Mouse (Mus musculus) embryo, embryonic 10 days (tissue): ENCODE measurements around the gene Prrg2.
"Not testable (repeated sequence)": the region's sequence is repeated elsewhere in the genome, so short reads cannot be mapped to it uniquely, and the experiment has no call there.

Experiments
- DNase-seq: peaks from one replicate; pipeline ENCODE4 v3.0.0-alpha.2; 2015; ENCODE audit warnings: low spot score

Gene Prrg2

GRCm38 (mm10) chr7:45062239-45062835 is at the start of gene Prrg2, which contains the start of gene Nosip:
Gene Prrg2 (minus strand): TSS chr7:45062677.
Gene Nosip (plus strand): TSS chr7:45062429.
- peak; percentile 99 for DNase-seq

GRCm38 (mm10) chr7:45111940-45112339 is 49.5 kb upstream of the Prrg2 start:
- DNase-seq: no peak

- not testable (repeated sequence) for DNase-seq
Measured at GRCm38 (mm10) chr7:45110089-45110488, 47.6 kb upstream of the Prrg2 start.

- no peak for DNase-seq
Measured at GRCm38 (mm10) chr7:45107052-45107645, 44.7 kb upstream of the Prrg2 start.

- DNase-seq: peak; percentile 68
Measured at GRCm38 (mm10) chr7:45106441-45106840, 44.0 kb upstream of the Prrg2 start.

GRCm38 (mm10) chr7:45105491-45105890 is 43.0 kb upstream of the Prrg2 start:
- DNase-seq: no peak

- DNase-seq: no peak
Measured at GRCm38 (mm10) chr7:45104941-45105340, 42.5 kb upstream of the Prrg2 start.

- no peak for DNase-seq
Measured at GRCm38 (mm10) chr7:45103652-45104180, 41.2 kb upstream of the Prrg2 start, which contains the start of gene Fcgrt. Gene Fcgrt (minus strand): TSS chr7:45103851.

- no peak for DNase-seq
Measured at GRCm38 (mm10) chr7:45102940-45103585, 40.6 kb upstream of the Prrg2 start.

- no peak for DNase-seq
Measured at GRCm38 (mm10) chr7:45102441-45102840, 40.0 kb upstream of the Prrg2 start.

- no peak for DNase-seq
Measured at GRCm38 (mm10) chr7:45100046-45100445, 37.6 kb upstream of the Prrg2 start.

- no peak for DNase-seq
Measured at GRCm38 (mm10) chr7:45098541-45099240, 36.2 kb upstream of the Prrg2 start.

- DNase-seq: no peak
Measured at GRCm38 (mm10) chr7:45097479-45097878, 35.0 kb upstream of the Prrg2 start.

- DNase-seq: not testable (repeated sequence)
Measured at GRCm38 (mm10) chr7:45095965-45096364, 33.5 kb upstream of the Prrg2 start.

GRCm38 (mm10) chr7:45095367-45095766 is 32.9 kb upstream of the Prrg2 start:
- DNase-seq: no peak

GRCm38 (mm10) chr7:45094121-45094520 is 31.6 kb upstream of the Prrg2 start:
- peak; percentile 73 for DNase-seq

- no peak for DNase-seq
Measured at GRCm38 (mm10) chr7:45093516-45093905, 31.0 kb upstream of the Prrg2 start.

- no peak for DNase-seq
Measured at GRCm38 (mm10) chr7:45092828-45093515, 30.5 kb upstream of the Prrg2 start.

- DNase-seq: peak; percentile 98
Measured at GRCm38 (mm10) chr7:45092048-45092447, 29.6 kb upstream of the Prrg2 start, which contains the start of gene Rcn3. Gene Rcn3 (minus strand): TSS chr7:45092221.

- no peak for DNase-seq
Measured at GRCm38 (mm10) chr7:45091001-45091990, 28.8 kb upstream of the Prrg2 start.
